Mouse (Mus musculus) left cerebral cortex, postnatal 25 days (tissue): ENCODE results near the gene Rpl23. TPM values are rescaled to one million over a fixed set of nuclear protein-coding genes. Genes with fewer than 3 reads are reported as not detected.
A peak's percentile ranks its signal among the peaks of the same experiment; 100 is the strongest.
"Not testable (repeated sequence)": the region's sequence is repeated elsewhere in the genome, so short reads cannot be mapped to it uniquely, and the experiment has no call there.

Source experiments
- DNase-seq, 2 experiments: peaks; one replicate each; pipeline ENCODE4 v3.0.0; 2022; ENCODE audit warnings: low spot score in 2 of 2, mixed read lengths in 1 of 2
- intact Hi-C: fragments of 180-260 bp; cut with DNase I; formaldehyde crosslinking; loops from one replicate; pipeline ENCODE4 v1.15.1; 2025
- total RNA-seq, 2 experiments: library from RNA; stranded (reverse); gene quantifications; 2 replicates each; pipeline ENCODE4 v1.2.3; 2021

Gene Rpl23
- total RNA-seq, 2 experiments from 2014 or later = 340 to 351 TPM

- intact Hi-C loops = no loop called here
- DNase-seq = peak; percentile 50 to 69
Observed at GRCm38 (mm10) chr11:97801409-97802193, 19.4 kb upstream of the Rpl23 start.

GRCm38 (mm10) chr11:97800691-97801408 is 18.6 kb upstream of the Rpl23 start:
- DNase-seq = no peak
- intact Hi-C loops = no loop called here

- intact Hi-C loops = loop anchor here (1.0 to 2.0 kb wide), 3 partner anchors 41 to 189 kb away; partner anchors contain the start of gene Fbxo47
- DNase-seq = peak; percentile 57
Observed at GRCm38 (mm10) chr11:97799994-97800690, 17.9 kb upstream of the Rpl23 start.

- intact Hi-C loops = loop anchor here (1.0 to 2.0 kb wide), 3 partner anchors 42 to 189 kb away; partner anchors contain the start of gene Fbxo47
- DNase-seq = peak; percentile 87 to 89
Observed at GRCm38 (mm10) chr11:97799146-97799993, 17.1 kb upstream of the Rpl23 start.

GRCm38 (mm10) chr11:97798782-97799145 is 16.5 kb upstream of the Rpl23 start, which contains the start of gene Lasp1:
Gene Lasp1, plus strand, starts transcription at chr11:97799000.
- DNase-seq = peak; percentile 88 to 95
- intact Hi-C loops = loop anchor here (1.0 to 2.0 kb wide), 3 partner anchors 43 to 190 kb away; partner anchors contain the start of gene Fbxo47

GRCm38 (mm10) chr11:97798083-97798435 is 15.8 kb upstream of the Rpl23 start:
- DNase-seq = no peak
- intact Hi-C loops = loop anchor here (2.0 kb wide), 2 partner anchors 87 to 191 kb away; partner anchors contain the start of gene Fbxo47

GRCm38 (mm10) chr11:97797369-97798082 is 15.3 kb upstream of the Rpl23 start:
- no peak for DNase-seq
- intact Hi-C loops = loop anchor here (2.0 kb wide), 2 partner anchors 87 to 191 kb away; partner anchors contain the start of gene Fbxo47

GRCm38 (mm10) chr11:97796910-97797309 is 14.7 kb upstream of the Rpl23 start:
- intact Hi-C loops = no loop called here
- DNase-seq = peak; percentile 81 to 89

GRCm38 (mm10) chr11:97793165-97793564 is 10.9 kb upstream of the Rpl23 start:
- peak; percentile 42 to 60 for DNase-seq

GRCm38 (mm10) chr11:97790778-97791438 is 8.7 kb upstream of the Rpl23 start:
- intact Hi-C loops, DNase-seq: not testable (repeated sequence)

More at GRCm38 (mm10) chr11:97793165-97793564, 10.9 kb upstream of the Rpl23 start:
- intact Hi-C loops = no loop called here

- intact Hi-C loops = no loop called here
- DNase-seq = no peak
Observed at GRCm38 (mm10) chr11:97789727-97790126, 7.5 kb upstream of the Rpl23 start.

GRCm38 (mm10) chr11:97787961-97788360 is 5.7 kb upstream of the Rpl23 start:
- intact Hi-C loops = no loop called here
- DNase-seq = no peak

GRCm38 (mm10) chr11:97782564-97782895 is 293 bp upstream of the Rpl23 start:
- intact Hi-C loops = loop anchor here (1.0 kb wide), 1 partner anchor 16 kb away; the partner anchor contains the start of gene Cwc25
- no peak for DNase-seq

GRCm38 (mm10) chr11:97781478-97781831 is 782 bp downstream of the Rpl23 start:
- no peak for DNase-seq
- intact Hi-C loops = no loop called here

GRCm38 (mm10) chr11:97779968-97780701 is 2.1 kb downstream of the Rpl23 start:
- intact Hi-C loops = no loop called here
- DNase-seq = no peak

GRCm38 (mm10) chr11:97778918-97779317 is 3.3 kb downstream of the Rpl23 start:
- no peak for DNase-seq
- intact Hi-C loops = no loop called here

- no peak for DNase-seq
- intact Hi-C loops = no loop called here
Observed at GRCm38 (mm10) chr11:97777129-97777529, 5.1 kb downstream of the Rpl23 start.
